Mouse (Mus musculus) MEL (cell line): ENCODE measurements around the gene Mlip.

Experiments used
- CTCF ChIP-seq, 3 experiments: IDR thresholded peaks in 2 of 3; conservative IDR thresholded peaks in 1 of 3; 2 replicates each; pipeline ENCODE4 v1.5.1; 2011 to 2012; ENCODE audit warnings: low read length in 3 of 3, low read depth in 2 of 3, mild to moderate bottlenecking in 2 of 3, improper control_type of control experiment in 1 of 3, inconsistent platforms in 1 of 3, mixed read lengths in 1 of 3, moderate library complexity in 1 of 3; ENCODE audit not compliant: control insufficient read depth in 1 of 3, insufficient read depth in 1 of 3, poor library complexity in 1 of 3, severe bottlenecking in 1 of 3
- NELFE ChIP-seq: IDR thresholded peaks from 2 replicates; pipeline ENCODE4 v1.6.1; 2011; ENCODE audit warnings: low read depth, low read length, improper control_type of control experiment
- USF2 ChIP-seq, 2 experiments: IDR thresholded peaks; 2 replicates each; pipeline ENCODE4 v1.6.1; 2011 to 2012; ENCODE audit warnings: improper control_type of control experiment in 2 of 2, low read length in 2 of 2, borderline replicate concordance in 1 of 2, inconsistent platforms in 1 of 2, low read depth in 1 of 2, mild to moderate bottlenecking in 1 of 2; ENCODE audit not compliant: insufficient read depth in 1 of 2

- no peak for TF ChIP-seq USF2 (IDR thresholded peaks at IDR 0.05; ENCODE audit: borderline replicate concordance in 1 of 2, insufficient read depth in 1 of 2, low read depth in 1 of 2, low read length in 2 of 2)
- no peak for TF ChIP-seq CTCF (IDR thresholded peaks at IDR 0.05 in 2 of 3, conservative IDR thresholded peaks at IDR 0.05 in 1 of 3; ENCODE audit: control insufficient read depth in 1 of 3, insufficient read depth in 1 of 3, low read depth in 2 of 3, low read length in 3 of 3, poor library complexity in 1 of 3, severe bottlenecking in 1 of 3)
- no peak for TF ChIP-seq NELFE
These were observed 50.4 kb downstream of the Mlip start for GRCm38 (mm10) chr9:77302340-77302739.
